Mouse (Mus musculus) megakaryocyte, embryonic 14.5 days (primary cell): ENCODE results near the gene Tnrc6b. TPM values are rescaled to one million over a fixed set of nuclear protein-coding genes. Genes with fewer than 3 reads are reported as not detected.
"Not testable (repeated sequence)": the region's sequence is repeated elsewhere in the genome, so short reads cannot be mapped to it uniquely, and the experiment has no call there.

Source experiments
- H3K27me3 ChIP-seq: replicated peaks from 2 replicates; pipeline ENCODE3; 2012; ENCODE audit warnings: inconsistent platforms
- H3K36me3 ChIP-seq: replicated peaks from 2 replicates; pipeline ENCODE3; 2012; ENCODE audit warnings: low read length, inconsistent platforms, mixed read lengths
- H3K4me1 ChIP-seq: 2 replicates; pipeline ENCODE4 v1.6.1; 2012; ENCODE audit warnings: inconsistent platforms
- H3K4me3 ChIP-seq: replicated peaks from 2 replicates; pipeline ENCODE3; 2012; ENCODE audit warnings: moderate library complexity, mild to moderate bottlenecking, inconsistent platforms
- H3K9me3 ChIP-seq: 2 replicates; pipeline ENCODE4 v1.6.1; 2012; ENCODE audit warnings: inconsistent platforms
- FLI1 ChIP-seq: IDR thresholded peaks from 2 replicates; pipeline ENCODE4 v1.6.1; 2012; ENCODE audit warnings: low read length, inconsistent platforms, mixed read lengths
- GATA1 ChIP-seq: IDR thresholded peaks from 3 replicates; pipeline ENCODE4 v1.6.1; 2012; ENCODE audit warnings: mixed read lengths, low read length, inconsistent platforms, borderline replicate concordance
- polyA plus RNA-seq: library from polyadenylated mRNA; stranded (reverse); fragments of >175 nt; gene quantifications from 2 replicates; pipeline ENCODE4 v1.2.3, GENCODE M21; 2012; ENCODE audit warnings: low replicate concordance; ENCODE audit not compliant: insufficient read depth

The Tnrc6b gene
- polyA plus RNA-seq, 1 experiment, result 19.3 TPM

GRCm38 (mm10) chr15:80916621-80917020 is 205.5 kb downstream of the Tnrc6b start:
- no peak for TF ChIP-seq GATA1
- no peak for TF ChIP-seq FLI1
- Histone ChIP-seq H3K36me3 (peaks cover 93% of the 10 kb centered on the region), H3K4me3 (no peak overlapping the region), H3K27me3 (no peaks in the 10 kb centered on the region), H3K4me1 (peaks cover 47% of the 10 kb centered on the region), H3K9me3 (no peaks in the 10 kb centered on the region)

- Histone ChIP-seq H3K36me3 (peaks cover 96% of the 10 kb centered on the region), H3K4me3 (no peak overlapping the region), H3K27me3 (no peaks in the 10 kb centered on the region), H3K4me1 (peaks cover 14% of the 10 kb centered on the region), H3K9me3 (no peaks in the 10 kb centered on the region)
- TF ChIP-seq FLI1, result no peak
- no peak for TF ChIP-seq GATA1
These were observed 209.2 kb downstream of the Tnrc6b start for GRCm38 (mm10) chr15:80920346-80920745.

GRCm38 (mm10) chr15:80921781-80922180 is 210.7 kb downstream of the Tnrc6b start:
- Histone ChIP-seq H3K27me3 (no peaks in the 10 kb centered on the region), H3K36me3 (peaks cover 93% of the 10 kb centered on the region), H3K4me1 (peaks cover 12% of the 10 kb centered on the region), H3K9me3 (no peaks in the 10 kb centered on the region), H3K4me3 (peak overlapping the region; percentile 7)
- no peak for TF ChIP-seq FLI1
- no peak for TF ChIP-seq GATA1

GRCm38 (mm10) chr15:80924211-80924610 is 213.1 kb downstream of the Tnrc6b start:
- Histone ChIP-seq H3K4me3 (no peak overlapping the region), H3K9me3 (no peaks in the 10 kb centered on the region), H3K36me3 (peaks cover 91% of the 10 kb centered on the region), H3K4me1 (peaks cover 12% of the 10 kb centered on the region), H3K27me3 (no peaks in the 10 kb centered on the region)
- TF ChIP-seq GATA1 (no peak), FLI1 (no peak)

- Histone ChIP-seq H3K4me1 (peaks cover 22% of the 10 kb centered on the region), H3K9me3 (no peaks in the 10 kb centered on the region), H3K36me3 (peaks cover 83% of the 10 kb centered on the region), H3K27me3 (no peaks in the 10 kb centered on the region), H3K4me3 (no peak overlapping the region)
- TF ChIP-seq FLI1 (no peak), GATA1 (no peak)
These were observed 217.8 kb downstream of the Tnrc6b start for GRCm38 (mm10) chr15:80928811-80929355.

GRCm38 (mm10) chr15:80930048-80930571 is 219.0 kb downstream of the Tnrc6b start:
- H3K4me3 ChIP-seq, result no peak overlapping the region

GRCm38 (mm10) chr15:80930676-80931320 is 219.7 kb downstream of the Tnrc6b start:
- Histone ChIP-seq H3K36me3 (peaks cover 86% of the 10 kb centered on the region), H3K4me1 (peaks cover 32% of the 10 kb centered on the region)
- H3K4me3 ChIP-seq, H3K9me3 ChIP-seq, H3K27me3 ChIP-seq: not testable (repeated sequence)

More at GRCm38 (mm10) chr15:80930048-80930571, 219.0 kb downstream of the Tnrc6b start:
- H3K36me3 ChIP-seq, result peaks cover 83% of the 10 kb centered on the region
- TF ChIP-seq FLI1 (no peak), GATA1 (no peak)
- H3K27me3 ChIP-seq, result no peaks in the 10 kb centered on the region
- peaks cover 32% of the 10 kb centered on the region for H3K4me1 ChIP-seq
- no peaks in the 10 kb centered on the region for H3K9me3 ChIP-seq

- no peak overlapping the region for H3K4me3 ChIP-seq
- H3K4me1 ChIP-seq, result peaks cover 34% of the 10 kb centered on the region
- TF ChIP-seq GATA1 (no peak), FLI1 (no peak)
- H3K27me3 ChIP-seq, result no peaks in the 10 kb centered on the region
- H3K36me3 ChIP-seq, result peaks cover 86% of the 10 kb centered on the region
- H3K9me3 ChIP-seq, result no peaks in the 10 kb centered on the region
These were observed 220.3 kb downstream of the Tnrc6b start for GRCm38 (mm10) chr15:80931345-80931960.

GRCm38 (mm10) chr15:80934841-80935240 is 223.7 kb downstream of the Tnrc6b start:
- no peaks in the 10 kb centered on the region for H3K9me3 ChIP-seq
- peaks cover 84% of the 10 kb centered on the region for H3K36me3 ChIP-seq
- no peak overlapping the region for H3K4me3 ChIP-seq
- no peaks in the 10 kb centered on the region for H3K27me3 ChIP-seq
- TF ChIP-seq GATA1 (no peak), FLI1 (no peak)
- H3K4me1 ChIP-seq, result peaks cover 63% of the 10 kb centered on the region

GRCm38 (mm10) chr15:80936686-80937085 is 225.6 kb downstream of the Tnrc6b start:
- Histone ChIP-seq H3K36me3 (peaks cover 84% of the 10 kb centered on the region), H3K4me3 (no peak overlapping the region), H3K4me1 (peaks cover 64% of the 10 kb centered on the region), H3K27me3 (no peaks in the 10 kb centered on the region), H3K9me3 (no peaks in the 10 kb centered on the region)
- TF ChIP-seq FLI1 (no peak), GATA1 (no peak)
